Mouse (Mus musculus): ENCODE data around the gene Pih1d1.

DNA sequence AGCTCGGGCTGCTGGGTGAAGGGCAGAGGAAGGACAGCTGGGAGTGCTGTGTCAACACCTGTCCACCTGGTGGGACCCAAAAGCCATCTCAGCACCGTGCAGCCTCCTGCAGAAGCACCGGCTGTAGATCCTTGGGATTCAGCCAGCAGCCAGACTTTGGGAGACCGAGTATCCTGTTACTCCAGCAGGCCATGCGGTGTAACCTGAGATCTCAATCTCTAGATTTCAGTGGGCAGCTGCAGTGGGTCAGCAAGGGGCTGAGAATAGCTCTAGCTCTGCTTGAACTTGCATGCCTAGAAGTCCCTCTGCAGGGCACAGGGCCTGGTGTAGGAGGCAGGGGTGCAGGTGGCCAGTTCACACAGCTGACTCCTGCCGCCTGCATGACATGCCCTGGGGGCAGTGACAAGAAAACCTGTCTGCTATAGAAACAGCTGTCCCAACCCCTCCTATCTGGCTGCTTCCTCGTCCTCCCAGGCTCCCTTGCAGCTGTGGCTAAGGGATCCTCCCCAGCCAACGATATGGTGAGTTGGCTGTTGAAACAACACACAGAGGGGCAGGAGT, 37.8 kb downstream of the Pih1d1 start:
- no peak for TF ChIP-seq TAL1 (IDR thresholded peaks at IDR 0.05; ENCODE audit: low read length)
- TF ChIP-seq GATA1 (IDR thresholded peaks at IDR 0.05; ENCODE audit: low read length), result no peak
